Mouse (Mus musculus) lung, adult 18-20 months (tissue): Measurements from ENCODE around the gene Olfr329-ps.
"Not testable (repeated sequence)": the region's sequence is repeated elsewhere in the genome, so short reads cannot be mapped to it uniquely, and the experiment has no call there.

Experiments used
- DNase-seq, 2 experiments: peaks; one replicate each; pipeline ENCODE4 v3.0.0; 2022; ENCODE audit warnings: mixed read lengths in 2 of 2

Olfr329-ps gene

GRCm38 (mm10) chr11:58546322-58546721 is at the start of gene Olfr329-ps:
Olfr329-ps (minus strand) TSS chr11:58546422.
- no peak for DNase-seq

GRCm38 (mm10) chr11:58594814-58595213 is 48.6 kb upstream of the Olfr329-ps start, which contains the start of gene Olfr324:
Olfr324 (plus strand) TSS chr11:58595114.
- no peak for DNase-seq

DNA sequence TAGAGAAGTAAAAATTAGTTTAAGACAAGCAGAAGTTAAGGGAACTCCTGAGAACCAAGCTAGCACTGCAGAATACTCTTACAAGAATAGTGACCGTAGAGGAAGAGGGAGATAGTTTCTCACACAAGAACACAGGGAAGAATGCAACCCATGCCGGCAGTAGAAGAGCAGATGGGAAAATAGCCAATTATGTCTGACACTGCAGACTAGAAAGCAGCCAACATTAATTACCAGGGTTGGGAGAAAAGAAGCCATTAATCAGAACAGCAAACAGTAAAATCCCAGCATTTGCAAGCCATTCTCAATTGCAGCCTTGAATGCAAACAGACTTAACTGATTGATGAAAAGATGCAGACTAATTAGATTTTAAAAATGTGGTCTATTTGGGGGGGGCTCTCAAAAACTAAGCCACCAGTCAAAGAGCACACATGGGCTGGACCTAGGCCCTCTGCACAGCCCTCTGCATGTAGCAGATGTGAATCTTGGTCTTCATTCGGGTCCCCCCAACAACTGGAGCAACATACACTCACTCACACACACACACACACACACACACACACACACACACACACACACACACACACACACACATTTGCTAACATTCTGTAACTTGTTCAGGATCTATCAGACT is 42.5 kb upstream of the Olfr329-ps start:
- no peak for DNase-seq

GRCm38 (mm10) chr11:58587898-58588348 is 41.7 kb upstream of the Olfr329-ps start:
- peak in 1 of 2 experiments; percentile 3 for DNase-seq

DNA sequence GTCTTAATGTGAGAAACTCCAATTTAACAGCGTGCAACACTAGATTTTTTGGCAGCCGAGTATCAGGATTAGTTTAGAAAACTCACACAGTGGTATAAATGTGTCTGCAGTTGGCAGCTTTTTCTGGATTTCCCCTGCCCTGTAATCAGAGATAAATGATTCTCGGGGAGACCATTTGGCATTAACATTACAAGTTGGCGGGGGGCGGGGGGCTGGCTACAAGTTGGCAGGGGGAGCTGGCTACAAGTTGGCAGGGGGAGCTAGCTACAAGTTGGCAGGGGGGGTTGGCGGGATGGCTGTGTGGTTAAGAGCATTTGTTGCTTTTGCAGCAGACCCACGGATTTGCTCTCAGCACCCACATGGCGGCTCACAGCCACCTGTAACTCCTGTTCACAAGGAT is 32.4 kb upstream of the Olfr329-ps start:
- no peak for DNase-seq

GRCm38 (mm10) chr11:58577430-58577829 is 31.2 kb upstream of the Olfr329-ps start, which contains the start of gene Olfr325:
Olfr325 (plus strand) TSS chr11:58577730.
- no peak for DNase-seq

- DNase-seq: no peak
These were observed 24.2 kb upstream of the Olfr329-ps start, which contains the start of gene Olfr224 for GRCm38 (mm10) chr11:58570405-58570804. Olfr224 (minus strand) TSS chr11:58570553.

DNA sequence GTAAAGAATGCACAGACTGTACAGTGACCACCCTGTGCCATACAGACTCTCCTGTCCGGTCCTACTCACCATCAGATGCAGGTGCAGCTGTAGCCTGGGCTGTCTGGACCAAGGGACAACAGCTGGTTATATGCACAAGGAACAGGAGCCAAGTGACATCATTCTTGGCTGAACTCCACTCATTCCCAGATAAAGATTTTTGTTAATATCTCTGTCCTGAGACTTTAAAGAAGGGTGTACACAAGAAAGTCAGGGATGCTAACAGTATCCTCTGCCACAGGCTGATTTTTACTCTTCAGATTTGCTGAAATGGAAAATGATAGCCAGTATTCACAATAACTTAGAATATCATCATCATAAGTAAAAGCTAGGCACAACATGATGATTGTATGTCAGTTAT is 9.3 kb upstream of the Olfr329-ps start, which contains the start of gene Olfr328:
Olfr328 (minus strand) TSS at position 101 of the 400 bp plus-strand sequence.
- no peak for DNase-seq

- not testable (repeated sequence) for DNase-seq
These were observed 11.5 kb downstream of the Olfr329-ps start, which contains the start of gene Olfr330 for GRCm38 (mm10) chr11:58534736-58535135. Olfr330 (minus strand) TSS chr11:58534836.

- DNase-seq: peak; percentile 1 to 15
These were observed 26.5 kb downstream of the Olfr329-ps start for GRCm38 (mm10) chr11:58519756-58520155.

DNA sequence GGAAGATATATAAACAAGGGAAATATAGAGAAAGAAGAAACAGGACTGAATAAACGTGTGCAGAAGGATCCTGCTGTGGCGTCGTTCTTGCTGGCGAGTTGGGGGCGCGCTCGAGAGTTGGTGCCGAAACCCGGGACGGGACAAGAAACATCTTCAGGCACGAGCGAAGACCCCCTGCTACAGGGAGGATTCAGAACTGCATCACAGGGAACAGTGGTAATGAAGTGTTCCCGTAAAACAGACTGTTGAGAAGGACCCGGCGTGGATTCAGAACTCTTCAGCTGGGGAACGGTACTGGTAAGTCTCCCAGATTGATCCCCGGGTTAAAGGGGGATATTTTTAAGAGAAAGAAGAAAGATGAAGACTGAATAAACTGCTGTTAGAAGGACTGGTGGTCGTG is 27.3 kb downstream of the Olfr329-ps start:
- DNase-seq: peak; percentile 59 to 66

- not testable (repeated sequence) for DNase-seq
These were observed 37.2 kb downstream of the Olfr329-ps start for GRCm38 (mm10) chr11:58509058-58509457.

- DNase-seq: not testable (repeated sequence)
These were observed 43.8 kb downstream of the Olfr329-ps start, which contains the start of gene Olfr331 for GRCm38 (mm10) chr11:58502472-58502871. Olfr331 (minus strand) TSS chr11:58502572.

DNA sequence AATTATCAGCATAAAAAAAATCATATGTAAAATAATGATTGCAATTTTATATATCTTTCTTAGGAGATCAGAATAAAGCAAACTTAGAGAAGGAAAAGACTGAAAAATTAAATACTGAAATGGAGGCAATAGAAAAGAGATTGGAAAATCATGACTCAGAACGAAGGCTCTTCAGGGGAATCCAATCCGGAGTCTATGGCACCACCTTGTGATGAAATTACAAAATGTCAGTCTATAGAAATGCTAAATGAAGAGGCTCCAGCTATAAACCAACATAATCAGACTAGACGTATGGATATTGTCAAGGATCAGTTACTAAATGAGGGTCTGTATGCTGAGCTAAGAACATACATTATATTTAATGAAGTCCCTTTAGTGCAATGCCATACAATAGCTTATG is 46.9 kb downstream of the Olfr329-ps start:
- no peak for DNase-seq

DNA sequence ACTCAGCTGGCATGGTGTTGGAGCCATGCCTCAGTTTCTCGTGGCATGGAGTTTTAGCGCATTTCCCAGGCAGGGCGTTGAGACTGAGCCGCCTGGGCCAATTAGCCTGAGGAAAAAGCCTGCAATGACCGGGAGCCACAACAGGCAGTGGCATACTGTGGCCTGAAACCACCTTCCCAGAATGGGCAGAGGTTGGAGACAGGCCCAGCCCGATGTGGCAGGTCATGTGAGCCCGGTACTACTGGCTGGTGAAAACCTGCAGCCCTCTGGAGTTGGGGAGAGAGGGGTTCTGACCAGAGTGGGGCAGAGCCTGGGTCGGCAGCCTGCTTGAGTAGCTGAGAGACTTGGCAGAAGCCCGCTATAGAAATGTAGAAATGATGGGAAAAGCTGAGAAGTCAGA is 47.5 kb downstream of the Olfr329-ps start:
- DNase-seq: no peak

GRCm38 (mm10) chr11:58492455-58492854 is 53.8 kb downstream of the Olfr329-ps start, which contains the start of gene Olfr332:
Olfr332 (minus strand) TSS chr11:58492555.
- no peak for DNase-seq
